Mouse (Mus musculus) bone marrow macrophage, adult 2 months (primary cell): ENCODE data around the gene Noxo1. TPM values are rescaled to one million over a fixed set of nuclear protein-coding genes. Genes with fewer than 3 reads are reported as not detected.
A peak's percentile ranks its signal among the peaks of the same experiment; 100 is the strongest.
"Not testable (repeated sequence)": the region's sequence is repeated elsewhere in the genome, so short reads cannot be mapped to it uniquely, and the experiment has no call there.

Experiments used
- H3K27ac ChIP-seq: 2 replicates; pipeline ENCODE4 v1.5.1; 2012; ENCODE audit warnings: low read depth, low read length; ENCODE audit not compliant: insufficient read depth
- H3K4me1 ChIP-seq: 2 replicates; pipeline ENCODE4 v1.6.1; 2012; ENCODE audit warnings: low read length; ENCODE audit not compliant: control insufficient read depth, insufficient read depth
- H3K4me3 ChIP-seq: 2 replicates; pipeline ENCODE4 v1.5.1; 2012; ENCODE audit warnings: mild to moderate bottlenecking, low read length, moderate library complexity; ENCODE audit not compliant: insufficient read depth
- CTCF ChIP-seq: IDR thresholded peaks from 2 replicates; pipeline ENCODE4 v1.5.1; 2012; ENCODE audit warnings: low read depth, mild to moderate bottlenecking, low read length, moderate library complexity
- POLR2A ChIP-seq: IDR thresholded peaks from 2 replicates; pipeline ENCODE4 v1.6.1; 2012; ENCODE audit warnings: mild to moderate bottlenecking, low read depth, low read length, borderline replicate concordance
- polyA plus RNA-seq: library from polyadenylated mRNA; stranded (reverse); fragments of >200 nt; gene quantifications from 2 replicates; pipeline ENCODE4 v1.2.4, GENCODE M21; 2012; ENCODE audit not compliant: missing spikeins, insufficient read depth, insufficient read length

Noxo1 gene
- polyA plus RNA-seq, 1 experiment = 6.0 TPM

DNA sequence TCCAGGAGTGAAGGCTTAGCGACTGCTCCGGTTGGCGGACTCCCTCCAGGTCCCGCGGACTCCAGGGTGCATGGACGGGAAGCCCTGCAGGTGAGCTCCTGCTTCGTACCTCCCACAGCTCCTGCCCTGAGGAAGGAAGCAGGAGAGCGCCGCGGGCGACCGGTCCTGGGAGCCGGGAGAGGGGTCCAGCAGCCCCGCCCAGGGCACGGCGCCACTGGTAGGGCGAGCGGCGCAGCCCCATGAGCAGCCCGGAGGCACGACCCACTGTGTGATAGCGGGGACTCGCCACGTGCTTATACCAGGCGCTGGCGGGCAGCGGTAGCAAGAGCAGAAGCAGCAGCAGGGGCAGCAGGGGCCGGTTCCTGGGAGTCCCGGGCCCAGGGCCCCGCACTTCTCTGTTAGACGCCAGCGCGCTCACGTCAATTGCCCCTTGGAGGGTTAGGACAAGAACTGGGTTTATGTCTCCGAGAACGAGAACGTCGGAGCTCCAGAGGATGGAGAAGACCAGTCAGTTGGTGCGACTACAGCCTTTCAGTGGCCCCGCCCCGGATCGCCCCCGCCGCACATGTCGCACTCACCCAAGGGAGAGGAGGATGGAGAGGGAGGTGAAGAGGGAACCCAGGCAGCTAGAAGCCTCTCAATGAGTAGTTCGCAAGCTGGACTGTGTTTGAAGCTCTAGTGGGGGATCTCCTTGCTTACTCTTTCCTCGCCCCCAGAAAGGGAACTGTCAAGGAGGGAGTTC lies 37.8 kb upstream of the Noxo1 start, which contains the start of gene Npw:
TSS of gene Npw (minus strand) at position 441 of the 742 bp plus-strand sequence.
- Histone ChIP-seq H3K27ac (no peak within 1 kb of the TSS), H3K4me1 (no peaks in the 10 kb centered on the region), H3K4me3 (peak within 1 kb of the TSS; percentile 42)
- TF ChIP-seq POLR2A (no peak), CTCF (no peak)

DNA sequence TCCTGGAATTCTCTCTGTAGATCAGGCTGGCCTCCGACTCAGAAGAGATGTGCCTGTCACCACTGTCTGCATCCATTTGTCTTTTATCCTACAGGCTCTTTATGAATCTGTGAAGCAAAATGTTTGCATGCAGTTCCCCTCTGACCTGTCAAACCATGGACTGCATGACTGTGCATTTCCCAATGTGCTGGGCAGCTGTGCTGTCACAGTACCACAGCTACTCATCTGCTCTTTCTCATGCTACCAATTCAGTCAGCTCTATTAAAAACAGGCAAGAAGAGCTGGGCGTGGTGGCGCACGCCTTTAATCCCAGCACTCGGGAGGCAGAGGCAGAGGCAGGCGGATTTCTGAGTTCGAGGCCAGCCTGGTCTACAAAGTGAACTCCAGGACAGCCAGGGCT lies 29.0 kb upstream of the Noxo1 start:
- not testable (repeated sequence) for H3K4me3 ChIP-seq, H3K27ac ChIP-seq
- H3K4me1 ChIP-seq = peaks cover 17% of the 10 kb centered on the region

DNA sequence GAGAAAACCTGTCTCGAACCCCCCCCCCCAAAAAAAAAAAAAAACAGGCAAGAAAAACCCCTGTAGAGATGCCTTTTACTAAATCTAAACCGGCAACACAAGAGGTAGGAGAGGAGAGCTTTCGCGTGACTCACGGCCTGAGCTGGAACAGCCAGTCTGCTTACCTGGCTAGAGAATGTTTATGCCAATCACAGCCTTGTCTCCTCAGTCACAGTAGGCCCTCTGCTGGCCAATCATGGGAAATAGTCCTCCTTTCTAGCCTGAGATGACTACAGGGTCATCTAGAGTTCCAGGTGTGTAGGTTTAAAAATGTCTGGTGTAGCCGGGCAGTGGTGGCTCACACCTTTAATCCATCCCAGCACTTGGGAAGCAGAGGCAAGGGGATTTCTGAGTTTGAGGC lies 28.6 kb upstream of the Noxo1 start:
- no peak overlapping the region for H3K4me3 ChIP-seq
- H3K4me1 ChIP-seq = peaks cover 19% of the 10 kb centered on the region
- TF ChIP-seq CTCF = peak; percentile 64
- no peak for TF ChIP-seq POLR2A
- no peak overlapping the region for H3K27ac ChIP-seq

DNA sequence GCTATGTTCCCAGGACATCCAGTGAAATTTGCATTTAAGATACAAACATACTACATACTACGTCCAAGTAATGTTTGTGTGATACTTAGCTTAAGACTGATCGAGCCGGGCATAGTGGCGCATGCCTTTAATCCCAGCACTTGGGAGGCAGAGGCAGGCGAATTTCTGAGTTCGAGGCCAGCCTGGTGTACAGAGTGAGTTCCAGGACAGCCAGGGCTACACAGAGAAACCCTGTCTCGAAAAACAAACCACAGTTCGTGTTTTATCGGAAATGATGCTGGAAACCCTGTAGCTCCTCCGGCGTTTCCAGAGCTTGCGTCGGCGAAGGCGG lies 26.9 kb upstream of the Noxo1 start:
- peaks cover 26% of the 10 kb centered on the region for H3K4me1 ChIP-seq
- peak overlapping the region; percentile 43 for H3K27ac ChIP-seq
- peak overlapping the region; percentile 70 for H3K4me3 ChIP-seq

DNA sequence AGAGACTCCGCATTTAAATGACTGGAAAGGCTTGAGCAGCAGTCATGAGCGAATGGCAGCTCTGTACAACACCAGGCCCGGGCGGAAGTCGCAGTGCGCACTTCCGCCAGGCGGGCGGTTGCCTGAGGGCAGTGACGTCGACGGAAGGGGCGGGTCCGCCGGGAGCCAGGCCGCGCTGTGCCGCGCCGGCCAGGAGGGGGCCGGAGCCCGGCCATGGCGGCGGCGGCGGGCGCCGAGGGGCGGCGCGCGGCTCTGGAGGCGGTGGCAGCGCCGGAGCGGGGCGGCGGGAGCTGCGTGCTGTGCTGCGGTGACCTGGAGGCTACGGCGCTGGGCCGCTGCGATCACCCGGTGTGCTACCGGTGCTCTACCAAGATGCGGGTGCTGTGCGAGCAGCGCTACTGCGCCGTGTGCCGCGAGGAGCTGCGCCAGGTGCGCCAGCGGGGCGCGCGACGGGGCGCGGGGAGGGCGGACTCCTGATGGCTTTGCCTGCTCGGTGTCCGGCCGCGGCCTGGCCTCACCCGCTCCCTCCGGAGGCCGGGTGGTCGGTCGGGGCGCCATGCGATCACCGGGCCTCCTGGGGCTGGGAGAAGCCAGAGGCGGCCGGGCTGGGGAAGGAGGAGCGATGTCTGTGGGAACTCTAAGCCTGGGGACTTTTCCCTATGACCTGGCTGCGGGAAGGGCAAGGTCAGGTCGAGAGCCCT lies 26.3 kb upstream of the Noxo1 start, which contains the start of gene Zfp598:
TSS of gene Zfp598 (plus strand) at position 143 of the 701 bp plus-strand sequence.
- peaks cover 31% of the 10 kb centered on the region for H3K4me1 ChIP-seq
- TF ChIP-seq CTCF = no peak
- peak within 1 kb of the TSS; percentile 70 for H3K4me3 ChIP-seq
- H3K27ac ChIP-seq = peak within 1 kb of the TSS; percentile 43

DNA sequence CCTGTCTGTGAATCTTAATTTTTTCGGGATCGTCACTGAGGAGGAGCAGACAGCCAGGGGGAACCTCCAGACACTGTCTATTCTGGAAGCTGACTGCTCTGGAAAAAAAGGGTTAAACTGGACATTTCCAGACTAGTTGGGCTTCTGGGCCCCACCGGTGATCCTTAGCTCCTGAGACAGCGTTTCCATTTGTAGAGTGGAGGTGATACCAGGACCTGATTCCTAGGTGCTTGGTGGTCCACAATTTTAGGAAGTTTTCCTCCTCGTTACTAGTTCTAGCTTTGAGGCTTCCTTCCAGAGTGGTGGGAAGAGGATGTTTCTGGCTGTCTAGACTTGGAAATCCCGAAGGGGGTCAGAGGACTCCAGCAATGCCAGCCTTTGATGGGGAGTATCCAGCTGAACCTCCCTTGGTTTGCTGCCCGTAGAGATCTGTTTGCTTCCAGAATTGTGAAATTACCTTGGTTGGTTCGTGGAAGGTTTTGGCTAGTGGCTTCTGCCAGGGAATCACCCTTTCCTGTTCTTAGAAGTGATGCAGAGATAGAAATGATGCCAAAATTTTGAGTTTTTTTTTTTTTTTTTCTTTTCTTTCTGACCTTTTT lies 25.7 kb upstream of the Noxo1 start:
- H3K4me3 ChIP-seq = peak overlapping the region; percentile 70
- H3K27ac ChIP-seq = 0 out of 2 replicates have a peak overlapping the region, but pooled peaks have one; percentile 5
- no peak for TF ChIP-seq POLR2A
- no peak for TF ChIP-seq CTCF
- H3K4me1 ChIP-seq = peaks cover 33% of the 10 kb centered on the region

DNA sequence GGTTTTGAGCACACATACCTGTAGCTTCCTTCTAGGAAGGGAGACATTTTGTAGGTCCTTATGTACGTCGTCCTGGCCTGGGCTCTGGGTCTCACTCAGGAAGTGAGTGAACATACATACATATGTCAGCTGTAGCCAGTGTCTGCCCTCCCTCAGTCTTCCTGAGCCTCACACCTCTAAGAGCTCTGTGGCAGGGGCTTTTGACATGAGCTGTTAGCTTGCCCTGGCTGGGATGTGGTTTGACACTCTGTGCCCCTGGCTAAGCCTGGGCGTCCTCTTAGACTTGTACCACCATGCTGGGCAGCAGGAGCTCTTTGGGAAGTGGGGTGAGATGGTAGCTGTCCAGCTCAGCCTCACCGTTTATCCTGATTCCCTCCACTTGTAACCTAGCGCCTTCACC lies 24.7 kb upstream of the Noxo1 start:
- no peak overlapping the region for H3K27ac ChIP-seq
- TF ChIP-seq POLR2A (no peak), CTCF (no peak)
- no peak overlapping the region for H3K4me3 ChIP-seq
- peaks cover 33% of the 10 kb centered on the region for H3K4me1 ChIP-seq

DNA sequence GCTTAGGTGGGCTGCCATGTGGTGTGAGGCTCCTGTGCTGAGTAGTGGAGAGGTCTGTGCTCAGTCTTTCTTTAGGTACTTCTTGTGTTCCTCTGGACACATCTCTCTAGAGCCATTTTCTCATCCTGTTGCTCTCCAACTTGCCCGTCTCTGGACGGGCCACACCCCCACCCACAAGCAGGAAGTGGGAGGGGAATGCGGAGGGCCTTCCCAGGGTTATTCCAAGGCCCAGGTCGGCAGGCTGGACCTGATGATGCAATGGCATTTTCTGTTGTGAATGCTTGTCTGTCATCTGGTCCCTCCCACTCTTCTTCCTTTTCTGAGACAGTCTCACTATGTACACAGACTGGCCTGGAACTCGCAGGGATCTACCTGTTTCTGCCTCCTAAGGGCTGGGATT lies 23.9 kb upstream of the Noxo1 start:
- TF ChIP-seq POLR2A (no peak), CTCF (no peak)
- H3K27ac ChIP-seq = no peak overlapping the region
- peaks cover 33% of the 10 kb centered on the region for H3K4me1 ChIP-seq
- peak overlapping the region; percentile 15 for H3K4me3 ChIP-seq

DNA sequence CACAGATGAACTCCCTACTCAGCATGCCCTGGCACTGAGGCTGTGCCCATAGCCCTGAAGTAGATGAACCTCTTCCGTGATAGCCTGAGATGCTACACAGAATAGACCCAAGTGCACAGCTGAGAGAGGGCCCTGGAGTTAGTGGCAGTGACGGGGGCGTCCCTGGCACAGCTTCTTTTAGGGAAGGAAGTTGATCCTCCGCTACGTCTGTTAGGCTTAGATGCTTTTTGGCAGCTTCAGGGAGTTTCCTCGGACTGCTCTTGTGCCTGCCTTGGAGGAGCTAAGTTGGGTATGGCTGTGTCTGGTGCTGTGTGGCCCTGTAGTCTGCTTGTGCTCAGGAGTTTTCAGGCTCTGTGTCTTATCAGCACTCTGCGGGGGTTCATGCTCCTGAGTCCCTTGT lies 21.8 kb upstream of the Noxo1 start:
- no peak overlapping the region for H3K27ac ChIP-seq
- TF ChIP-seq POLR2A = no peak
- TF ChIP-seq CTCF = no peak
- H3K4me3 ChIP-seq = no peak overlapping the region
- H3K4me1 ChIP-seq = peaks cover 30% of the 10 kb centered on the region

DNA sequence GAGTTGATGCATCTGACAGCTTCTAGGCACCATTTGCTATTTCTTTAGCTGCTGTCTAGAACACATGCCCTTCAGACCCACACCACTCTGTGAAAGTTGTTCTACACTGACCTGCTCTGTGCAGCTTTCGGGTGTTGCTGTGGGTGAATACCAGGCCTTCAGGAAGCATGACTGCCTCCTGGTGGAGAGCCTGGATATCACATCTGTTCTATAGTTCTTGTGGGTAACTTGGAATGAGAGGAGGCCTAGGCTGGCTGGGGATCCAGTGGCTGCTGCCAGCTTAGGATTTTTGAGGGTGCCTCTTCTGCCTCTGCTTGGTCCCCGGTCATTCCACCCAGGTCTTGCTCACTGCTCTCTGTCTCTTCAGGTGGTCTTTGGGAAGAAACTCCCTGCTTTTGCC lies 19.8 kb upstream of the Noxo1 start:
- TF ChIP-seq CTCF = peak; percentile 57; the same call in 1 of the 2 replicates
- TF ChIP-seq POLR2A = no peak
- H3K4me1 ChIP-seq = peaks cover 25% of the 10 kb centered on the region
- H3K4me3 ChIP-seq = no peak overlapping the region
- H3K27ac ChIP-seq = no peak overlapping the region
